Mouse (Mus musculus) cerebellum, postnatal 10 days (tissue): Measurements from ENCODE around the gene Gm28230.

Experiments used
- DNase-seq, 2 experiments: peaks; one replicate each; pipeline ENCODE4 v3.0.0; 2021; ENCODE audit warnings: mixed read lengths in 2 of 2

Gm28230 gene

GRCm38 (mm10) chr2:74704393-74704998 lies 22.0 kb upstream of the Gm28230 start, which contains the start of gene Hoxd8:
Gene Hoxd8, plus strand, starts transcription at chr2:74704615.
- DNase-seq, result peak in 1 of 2 experiments; percentile 27

GRCm38 (mm10) chr2:74704999-74705466 lies 21.5 kb upstream of the Gm28230 start:
- DNase-seq, result no peak

GRCm38 (mm10) chr2:74705467-74706089 lies 20.9 kb upstream of the Gm28230 start:
- DNase-seq, result no peak

- no peak for DNase-seq
Measured at GRCm38 (mm10) chr2:74706393-74706960, 20.1 kb upstream of the Gm28230 start.

GRCm38 (mm10) chr2:74707599-74707998 lies 18.9 kb upstream of the Gm28230 start:
- no peak for DNase-seq

- DNase-seq, result no peak
Measured at GRCm38 (mm10) chr2:74708676-74709075, 17.9 kb upstream of the Gm28230 start.

- no peak for DNase-seq
Measured at GRCm38 (mm10) chr2:74709465-74710419, 16.8 kb upstream of the Gm28230 start.

- DNase-seq, result peak in 1 of 2 experiments; percentile 1
Measured at GRCm38 (mm10) chr2:74710929-74711543, 15.5 kb upstream of the Gm28230 start.

GRCm38 (mm10) chr2:74711721-74712621 lies 14.6 kb upstream of the Gm28230 start, which contains the start of the genes Hoxd3 and Hoxd4:
Gene Hoxd3, plus strand, starts transcription at chr2:74711927.
Gene Hoxd4, plus strand, starts transcription at chr2:74711929.
- peak in 1 of 2 experiments; percentile 31 for DNase-seq

- peak in 1 of 2 experiments; percentile 20 for DNase-seq
Measured at GRCm38 (mm10) chr2:74713239-74714150, 13.0 kb upstream of the Gm28230 start.

GRCm38 (mm10) chr2:74714156-74714789 lies 12.3 kb upstream of the Gm28230 start:
- DNase-seq, result peak in 1 of 2 experiments; percentile 3

- peak in 1 of 2 experiments; percentile 14 for DNase-seq
Measured at GRCm38 (mm10) chr2:74714881-74715280, 11.6 kb upstream of the Gm28230 start.

GRCm38 (mm10) chr2:74715504-74716241 lies 10.9 kb upstream of the Gm28230 start:
- DNase-seq, result peak; percentile 93 to 97

- no peak for DNase-seq
Measured at GRCm38 (mm10) chr2:74720384-74720783, 6.1 kb upstream of the Gm28230 start.

GRCm38 (mm10) chr2:74720955-74721491 lies 5.5 kb upstream of the Gm28230 start:
- no peak for DNase-seq

GRCm38 (mm10) chr2:74721882-74722281 lies 4.6 kb upstream of the Gm28230 start:
- DNase-seq, result no peak

- no peak for DNase-seq
Measured at GRCm38 (mm10) chr2:74722949-74723348, 3.6 kb upstream of the Gm28230 start.
